Mouse (Mus musculus): ENCODE data around the gene Gm7903.
"Not testable (repeated sequence)": the region's sequence is repeated elsewhere in the genome, so short reads cannot be mapped to it uniquely, and the experiment has no call there.

The Gm7903 gene

DNA sequence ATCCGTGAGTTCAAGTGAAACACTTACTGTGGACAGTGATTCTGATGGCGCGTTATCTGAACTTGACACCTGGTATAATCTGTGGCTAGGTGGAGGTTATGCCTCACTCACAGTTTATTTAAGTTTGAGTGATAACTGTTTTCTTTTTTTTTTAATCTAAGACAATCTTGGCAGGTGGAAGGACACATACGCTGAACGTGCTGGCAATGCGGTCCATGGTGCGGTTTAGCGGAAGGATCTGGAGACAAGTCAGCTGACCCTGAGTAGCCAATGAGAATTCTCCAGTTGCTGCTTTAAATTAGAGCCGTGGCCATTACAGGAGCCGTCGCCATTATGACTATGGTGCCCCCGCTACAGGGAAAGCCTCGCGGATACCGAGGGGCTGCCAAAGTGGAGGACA is at the start of gene Gm7903:
Gene Gm7903 (plus strand): TSS at position 301 of the 400 bp plus-strand sequence.
- DNase-seq (ENCODE audit: low spot score): not testable (repeated sequence)

DNA sequence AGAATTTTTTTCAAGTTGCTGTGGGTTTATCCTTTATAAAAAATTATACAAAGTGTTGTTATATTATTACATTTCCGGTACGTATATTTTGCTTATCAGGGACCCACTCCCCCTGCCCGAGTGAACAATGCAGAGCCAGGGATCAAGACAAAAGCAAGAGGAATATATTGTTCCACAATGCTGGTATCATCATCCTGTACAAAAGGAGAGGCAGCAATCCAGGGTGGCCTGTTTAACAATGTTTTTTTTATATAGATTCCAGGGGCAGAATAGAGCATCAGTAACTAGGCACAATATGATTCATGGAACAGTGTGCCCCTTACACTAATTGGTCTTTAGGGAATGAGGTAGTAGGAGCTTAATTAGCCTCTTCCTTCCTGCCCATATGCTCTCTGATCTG is 30.1 kb upstream of the Gm7903 start:
- not testable (repeated sequence) for DNase-seq (ENCODE audit: low spot score)

DNA sequence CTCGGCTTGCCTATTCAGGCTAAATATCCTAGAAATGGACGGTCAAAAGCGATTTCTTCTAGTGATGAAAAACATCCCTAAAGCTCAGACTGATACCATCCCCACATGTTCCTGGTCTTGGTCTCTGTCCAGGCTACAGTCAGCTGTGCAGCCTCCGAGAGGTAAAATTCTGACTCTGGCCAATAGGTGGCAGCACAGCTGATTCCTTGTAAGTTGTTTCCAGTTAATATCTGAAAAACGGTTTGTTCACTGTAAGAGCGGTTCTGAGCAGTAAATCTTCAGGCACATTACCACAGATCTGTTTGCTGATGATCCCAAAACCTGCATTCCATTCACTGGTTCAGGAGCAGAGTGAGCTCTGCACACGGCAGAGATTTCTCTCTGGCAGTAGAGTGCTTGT is 12.4 kb upstream of the Gm7903 start:
- not testable (repeated sequence) for DNase-seq (ENCODE audit: low spot score)

DNA sequence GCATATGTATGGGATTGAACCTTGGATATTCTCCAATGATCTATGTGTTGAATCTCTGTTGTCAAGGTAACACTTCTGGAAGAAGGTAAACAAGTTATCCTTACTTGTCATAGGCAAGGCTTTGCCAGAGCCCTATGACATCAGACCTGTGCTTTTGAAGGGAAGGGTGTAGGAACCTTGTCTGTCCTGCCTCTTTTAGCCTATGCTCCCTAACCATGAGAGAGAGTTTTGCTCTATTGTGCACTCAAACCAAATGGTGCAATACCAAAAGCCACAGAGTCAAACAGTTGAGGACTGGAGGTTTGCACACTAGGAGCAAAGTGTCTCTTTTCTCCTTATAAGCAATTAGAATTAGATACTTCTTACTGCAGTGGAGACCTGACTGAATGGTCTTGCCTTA is 11.8 kb upstream of the Gm7903 start:
- not testable (repeated sequence) for DNase-seq (ENCODE audit: low spot score)

DNA sequence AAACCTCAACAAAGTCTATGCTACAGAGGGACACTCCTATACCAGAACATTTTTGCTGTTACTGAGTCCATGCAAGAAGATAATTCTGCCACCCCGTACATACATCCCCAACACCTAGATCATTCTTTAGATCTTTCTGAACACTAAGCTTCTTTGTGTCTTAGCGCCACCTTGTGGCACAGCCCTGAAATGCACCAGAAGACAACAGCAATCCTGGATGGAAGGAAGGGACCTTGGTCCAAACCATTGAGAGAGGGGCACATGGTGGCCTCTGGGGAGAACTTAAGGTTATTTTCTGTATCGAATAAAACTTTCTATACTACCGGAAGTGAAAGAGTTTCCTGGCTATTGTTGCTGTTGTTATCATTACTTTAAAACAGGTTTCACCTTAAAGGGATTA is 11.2 kb upstream of the Gm7903 start:
- not testable (repeated sequence) for DNase-seq (ENCODE audit: low spot score)

DNA sequence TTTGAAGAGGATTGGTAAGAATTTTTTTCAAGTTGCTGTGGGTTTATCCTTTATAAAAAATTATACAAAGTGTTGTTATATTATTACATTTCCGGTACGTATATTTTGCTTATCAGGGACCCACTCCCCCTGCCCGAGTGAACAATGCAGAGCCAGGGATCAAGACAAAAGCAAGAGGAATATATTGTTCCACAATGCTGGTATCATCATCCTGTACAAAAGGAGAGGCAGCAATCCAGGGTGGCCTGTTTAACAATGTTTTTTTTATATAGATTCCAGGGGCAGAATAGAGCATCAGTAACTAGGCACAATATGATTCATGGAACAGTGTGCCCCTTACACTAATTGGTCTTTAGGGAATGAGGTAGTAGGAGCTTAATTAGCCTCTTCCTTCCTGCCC is 30.5 kb downstream of the Gm7903 start:
- DNase-seq (ENCODE audit: low spot score): not testable (repeated sequence)

DNA sequence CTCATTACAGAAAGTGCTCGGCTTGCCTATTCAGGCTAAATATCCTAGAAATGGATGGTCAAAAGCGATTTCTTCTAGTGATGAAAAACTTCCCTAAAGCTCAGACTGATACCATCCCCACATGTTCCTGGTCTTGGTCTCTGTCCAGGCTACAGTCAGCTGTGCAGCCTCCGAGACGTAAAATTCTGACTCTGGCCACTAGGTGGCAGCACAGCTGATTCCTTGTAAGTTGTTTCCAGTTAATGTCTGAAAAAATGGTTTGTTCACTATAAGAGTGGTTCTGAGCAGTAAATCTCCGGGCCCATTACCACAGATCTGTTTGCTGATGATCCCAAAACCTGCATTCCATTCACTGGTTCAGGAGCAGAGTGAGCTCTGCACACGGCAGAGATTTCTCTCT is 48.3 kb downstream of the Gm7903 start:
- DNase-seq (ENCODE audit: low spot score): not testable (repeated sequence)

DNA sequence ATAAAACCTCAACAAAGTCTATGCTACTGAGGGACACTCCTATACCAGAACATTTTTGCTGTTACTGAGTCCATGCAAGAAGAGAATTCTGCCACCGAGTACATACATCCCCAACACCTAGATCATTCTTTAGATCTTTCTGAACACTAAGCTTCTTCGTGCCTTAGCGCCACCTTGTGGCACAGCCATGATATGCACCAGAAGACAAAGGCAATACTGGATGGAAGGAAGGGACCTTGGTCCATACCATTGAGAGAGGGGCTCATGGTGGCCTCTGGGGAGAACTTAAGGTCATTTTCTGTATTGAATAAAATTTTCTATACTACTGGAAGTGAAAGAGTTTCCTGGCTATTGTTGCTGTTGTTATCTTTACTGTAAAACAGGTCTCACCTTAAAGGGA is 49.5 kb downstream of the Gm7903 start:
- not testable (repeated sequence) for DNase-seq (ENCODE audit: low spot score)
